Mouse (Mus musculus): Measurements from ENCODE around the gene Prdm11. TPM values are rescaled to one million over a fixed set of nuclear protein-coding genes. Genes with fewer than 3 reads are reported as not detected.

Prdm11 gene
- polyA plus RNA-seq, 1 experiment from 2014 or later: 7.2 TPM

- H3K27me3 ChIP-seq: peaks cover 6% of the 10 kb centered on the region; the same call in 1 of the 2 replicates
- H3K27ac ChIP-seq: no peak overlapping the region
- no peaks in the 10 kb centered on the region for H3K9me3 ChIP-seq
- WGBS: 64% methylated on average over 7 of the region's 7 CpGs
- H3K4me3 ChIP-seq (replicated peaks): no peak overlapping the region
- H3K9ac ChIP-seq (replicated peaks): no peak overlapping the region
- no peaks in the 10 kb centered on the region for H3K36me3 ChIP-seq
- peaks cover 37% of the 10 kb centered on the region for H3K4me1 ChIP-seq (replicated peaks)
- no peak overlapping the region for H3K4me2 ChIP-seq
- no peak for ATAC-seq (ENCODE audit: insufficient number of reproducible peaks, insufficient read depth, low FRiP score, low TSS enrichment, low read depth)
These were observed 114.9 kb downstream of the Prdm11 start for GRCm38 (mm10) chr2:92931061-92931460.

GRCm38 (mm10) chr2:92929696-92930095, 116.3 kb downstream of the Prdm11 start:
- Histone ChIP-seq H3K4me3 (replicated peaks) (no peak overlapping the region), H3K9ac (replicated peaks) (no peak overlapping the region), H3K4me2 (no peak overlapping the region), H3K27me3 (peaks cover 6% of the 10 kb centered on the region; the same call in 1 of the 2 replicates), H3K4me1 (replicated peaks) (peaks cover 30% of the 10 kb centered on the region), H3K9me3 (no peaks in the 10 kb centered on the region), H3K27ac (no peak overlapping the region), H3K36me3 (no peaks in the 10 kb centered on the region)
- 81% methylated on average over 5 of the region's 5 CpGs for WGBS
- no peak for ATAC-seq (ENCODE audit: insufficient number of reproducible peaks, insufficient read depth, low FRiP score, low TSS enrichment, low read depth)

- Histone ChIP-seq H3K4me3 (replicated peaks) (no peak overlapping the region), H3K4me1 (replicated peaks) (peaks cover 9% of the 10 kb centered on the region; the same call in 1 of the 2 replicates), H3K9ac (replicated peaks) (no peak overlapping the region), H3K27ac (no peak overlapping the region), H3K36me3 (no peaks in the 10 kb centered on the region), H3K9me3 (0 out of 2 replicates have a peak, but pooled peaks cover 5% of the 10 kb centered on the region), H3K27me3 (peaks cover 16% of the 10 kb centered on the region; the same call in 1 of the 2 replicates), H3K4me2 (no peak overlapping the region)
- no peak for ATAC-seq (ENCODE audit: insufficient number of reproducible peaks, insufficient read depth, low FRiP score, low TSS enrichment, low read depth)
- WGBS: 53% methylated on average over 6 of the region's 6 CpGs
These were observed 121.2 kb downstream of the Prdm11 start for GRCm38 (mm10) chr2:92924677-92925259.

GRCm38 (mm10) chr2:92920709-92921108, 125.3 kb downstream of the Prdm11 start:
- Histone ChIP-seq H3K4me2 (no peak overlapping the region), H3K4me3 (replicated peaks) (no peak overlapping the region), H3K9me3 (0 out of 2 replicates have a peak, but pooled peaks cover 6% of the 10 kb centered on the region), H3K36me3 (no peaks in the 10 kb centered on the region), H3K4me1 (replicated peaks) (peaks cover 36% of the 10 kb centered on the region), H3K27ac (no peak overlapping the region), H3K9ac (replicated peaks) (no peak overlapping the region), H3K27me3 (peaks cover 31% of the 10 kb centered on the region)
- WGBS: 84% methylated on average over 4 of the region's 4 CpGs
- ATAC-seq (ENCODE audit: insufficient number of reproducible peaks, insufficient read depth, low FRiP score, low TSS enrichment, low read depth): no peak

GRCm38 (mm10) chr2:92917405-92918142, 128.4 kb downstream of the Prdm11 start:
- Histone ChIP-seq H3K9ac (replicated peaks) (no peak overlapping the region), H3K9me3 (0 out of 2 replicates have a peak, but pooled peaks cover 6% of the 10 kb centered on the region), H3K4me2 (peak overlapping the region; percentile 28; the same call in 1 of the 2 replicates), H3K27ac (no peak overlapping the region), H3K4me3 (replicated peaks) (no peak overlapping the region), H3K36me3 (no peaks in the 10 kb centered on the region), H3K27me3 (peaks cover 61% of the 10 kb centered on the region), H3K4me1 (replicated peaks) (peaks cover 48% of the 10 kb centered on the region)
- ATAC-seq (ENCODE audit: insufficient number of reproducible peaks, insufficient read depth, low FRiP score, low TSS enrichment, low read depth): no peak
- 28% methylated on average over 7 of the region's 7 CpGs for WGBS

GRCm38 (mm10) chr2:92915659-92916631, 130.0 kb downstream of the Prdm11 start:
- Histone ChIP-seq H3K4me2 (peak overlapping the region; percentile 88), H3K4me3 (replicated peaks) (peak overlapping the region; percentile 45), H3K9me3 (0 out of 2 replicates have a peak, but pooled peaks cover 6% of the 10 kb centered on the region), H3K27ac (no peak overlapping the region), H3K27me3 (peaks cover 55% of the 10 kb centered on the region), H3K4me1 (replicated peaks) (peaks cover 48% of the 10 kb centered on the region), H3K36me3 (no peaks in the 10 kb centered on the region), H3K9ac (replicated peaks) (no peak overlapping the region)
- WGBS: 9% methylated on average over 9 of the region's 10 CpGs
- ATAC-seq (ENCODE audit: insufficient number of reproducible peaks, insufficient read depth, low FRiP score, low TSS enrichment, low read depth): no peak

Other genes with a start within 250 kb of the Prdm11 start
- gene Syt13, start 131.1 kb downstream of the Prdm11 start, polyA plus RNA-seq (2016; fragmentation: Nextera tagmentation; extraction: Ambion mirVana): 5.4 and 6.5 TPM in 2 replicates
- gene Trp53i11, start 141.4 kb upstream of the Prdm11 start, polyA plus RNA-seq (2016; fragmentation: Nextera tagmentation; extraction: Ambion mirVana): 16.4 and 22.8 TPM in 2 replicates

Data from limb, embryonic 12.5 days (tissue).